Mouse (Mus musculus): Measurements from ENCODE around the gene Alx3. TPM values are rescaled to one million over a fixed set of nuclear protein-coding genes. Genes with fewer than 3 reads are reported as not detected.

The Alx3 gene
- total and polyA plus RNA-seq, 2 experiments from 2014 or later, result 0.60 to 1.3 TPM

DNA sequence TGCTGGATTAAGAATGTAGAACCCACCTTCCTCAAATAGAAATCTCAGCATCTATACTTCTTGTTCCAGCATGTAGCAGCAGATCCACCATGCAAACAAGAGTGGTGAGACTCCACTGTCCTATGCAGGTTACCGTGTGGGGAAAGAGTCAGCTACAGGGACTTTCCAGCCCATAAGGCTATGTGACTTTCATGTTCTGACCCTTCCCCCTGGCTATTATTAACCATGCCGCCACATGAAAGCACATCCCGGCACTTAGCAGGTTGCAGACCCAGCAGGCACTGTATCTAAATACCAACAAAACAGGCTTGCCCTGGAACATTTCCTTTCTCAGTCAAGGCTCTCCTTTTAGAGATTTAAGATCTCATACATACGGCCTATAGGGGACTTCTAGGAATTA lies 16.6 kb downstream of the Alx3 start:
- DNase-seq (ENCODE audit: low spot score) (no peak), ATAC-seq (ENCODE audit: low FRiP score) (no peak)
- no peak overlapping the region for H3K4me3 ChIP-seq (ENCODE audit: low read depth, low read length)
- H3K27ac ChIP-seq (ENCODE audit: low read depth, low read length), result no peak overlapping the region
- no peaks in the 10 kb centered on the region for H3K27me3 ChIP-seq (ENCODE audit: insufficient read depth, low read length)
- 61% methylated on average over 4 of the region's 4 CpGs for WGBS
- TF ChIP-seq CTCF (IDR thresholded peaks at IDR 0.05), result no peak
- no peaks in the 10 kb centered on the region for H3K4me1 ChIP-seq (ENCODE audit: insufficient read depth, low read length)
- peaks cover 50% of the 10 kb centered on the region for H3K36me3 ChIP-seq (ENCODE audit: insufficient read depth, low read length)
- H3K9ac ChIP-seq (replicated peaks; ENCODE audit: low read length, poor library complexity, severe bottlenecking), result no peak overlapping the region
- no peaks in the 10 kb centered on the region for H3K9me3 ChIP-seq (ENCODE audit: low read length)
- H3K4me2 ChIP-seq (ENCODE audit: low read depth, low read length, poor library complexity, severe bottlenecking), result no peak overlapping the region

DNA sequence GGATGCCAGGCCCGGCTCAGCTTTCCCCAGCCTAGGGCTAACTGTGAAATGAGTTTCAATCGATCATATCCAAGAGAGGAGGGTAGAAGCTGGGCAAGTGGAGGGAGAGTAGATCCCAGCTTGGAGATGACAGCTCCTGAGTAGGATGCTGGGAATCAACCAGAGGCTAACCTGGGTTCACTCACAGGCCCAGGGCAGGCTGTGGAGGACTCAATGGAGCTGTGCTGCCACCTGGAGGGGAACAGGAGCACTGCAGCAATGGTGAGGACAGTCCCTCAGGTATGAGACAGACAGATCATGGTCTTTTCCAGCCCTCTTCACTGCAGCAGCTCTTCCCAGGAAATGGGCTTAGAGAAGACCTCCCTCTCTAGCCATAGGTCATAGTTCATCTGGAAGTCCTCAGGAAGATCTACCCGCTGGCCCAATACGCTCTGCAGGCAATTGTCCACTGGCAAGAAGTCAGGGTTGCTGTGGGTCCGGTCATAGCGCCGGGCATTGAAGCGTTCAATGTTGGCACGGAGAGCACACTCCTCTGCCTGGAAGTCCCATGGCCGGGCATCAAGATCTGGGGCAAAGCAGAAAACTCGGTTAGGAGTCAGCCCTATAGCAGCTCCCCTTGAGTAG lies 18.2 kb downstream of the Alx3 start:
- Histone ChIP-seq H3K27me3 (ENCODE audit: insufficient read depth, low read length) (no peaks in the 10 kb centered on the region), H3K4me3 (ENCODE audit: low read depth, low read length) (no peak overlapping the region), H3K36me3 (ENCODE audit: insufficient read depth, low read length) (peaks cover 66% of the 10 kb centered on the region), H3K4me2 (ENCODE audit: low read depth, low read length, poor library complexity, severe bottlenecking) (no peak overlapping the region), H3K4me1 (ENCODE audit: insufficient read depth, low read length) (no peaks in the 10 kb centered on the region), H3K27ac (ENCODE audit: low read depth, low read length) (no peak overlapping the region), H3K9me3 (ENCODE audit: low read length) (no peaks in the 10 kb centered on the region), H3K9ac (replicated peaks; ENCODE audit: low read length, poor library complexity, severe bottlenecking) (no peak overlapping the region)
- WGBS, result 87% methylated on average over 11 of the region's 11 CpGs
- DNase-seq (ENCODE audit: low spot score) (peak; percentile 72), ATAC-seq (ENCODE audit: low FRiP score) (peak; percentile 64)
- peak; percentile 92 for TF ChIP-seq CTCF (IDR thresholded peaks at IDR 0.05)

DNA sequence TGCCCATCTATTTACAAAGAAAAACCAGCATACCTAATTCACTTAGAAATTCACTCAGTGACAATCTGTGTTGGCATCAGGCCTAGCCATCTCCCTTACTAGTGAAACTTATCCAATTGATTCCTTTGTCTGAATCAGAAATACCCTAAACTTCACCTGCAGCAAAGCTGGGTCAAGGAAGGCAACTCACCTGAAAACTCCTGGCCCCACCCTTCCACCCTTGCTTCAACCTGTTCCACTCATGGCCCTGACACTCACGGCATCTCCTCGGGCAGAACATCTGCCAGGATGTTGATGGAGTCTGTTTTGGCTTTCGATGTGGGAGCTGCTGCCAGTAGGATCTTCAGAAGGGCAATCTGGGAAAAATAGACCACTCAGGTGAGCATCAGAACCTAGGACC lies 23.0 kb downstream of the Alx3 start:
- 93% methylated on average over 3 of the region's 3 CpGs for WGBS

DNA sequence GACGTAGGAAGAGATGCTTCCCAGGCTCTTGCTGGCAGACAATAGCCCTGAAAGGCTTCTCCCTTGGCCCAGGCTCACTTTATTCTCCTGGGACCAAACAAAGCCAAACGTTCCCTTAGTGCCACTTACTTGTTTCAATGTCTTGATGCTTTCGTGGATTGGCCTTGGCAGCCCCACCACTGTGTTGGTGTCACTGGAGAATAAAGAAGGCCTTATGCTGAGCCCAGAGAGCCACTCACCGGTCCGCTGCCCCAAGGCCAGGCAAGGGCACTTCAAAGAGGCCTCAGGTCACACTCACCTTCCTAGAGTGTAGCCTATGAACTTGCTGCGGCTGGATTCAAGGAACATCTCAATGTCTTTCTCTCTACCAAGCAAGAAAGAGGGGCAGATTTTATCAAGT lies 25.1 kb downstream of the Alx3 start:
- no peak for DNase-seq (ENCODE audit: low spot score)
- 90% methylated on average over 6 of the region's 6 CpGs for WGBS
- no peak for TF ChIP-seq CTCF (IDR thresholded peaks at IDR 0.05)

More for the DNA sequence above, 23.0 kb downstream of the Alx3 start:
- DNase-seq (ENCODE audit: low spot score) (no peak), ATAC-seq (ENCODE audit: low FRiP score) (no peak)
- H3K4me1 ChIP-seq (ENCODE audit: insufficient read depth, low read length), result no peaks in the 10 kb centered on the region
- no peak for TF ChIP-seq CTCF (IDR thresholded peaks at IDR 0.05)
- H3K36me3 ChIP-seq (ENCODE audit: insufficient read depth, low read length), result peaks cover 92% of the 10 kb centered on the region
- no peak overlapping the region for H3K4me3 ChIP-seq (ENCODE audit: low read depth, low read length)
- no peaks in the 10 kb centered on the region for H3K27me3 ChIP-seq (ENCODE audit: insufficient read depth, low read length)
- H3K27ac ChIP-seq (ENCODE audit: low read depth, low read length), result no peak overlapping the region
- no peak overlapping the region for H3K4me2 ChIP-seq (ENCODE audit: low read depth, low read length, poor library complexity, severe bottlenecking)
- H3K9me3 ChIP-seq (ENCODE audit: low read length), result no peaks in the 10 kb centered on the region
- H3K9ac ChIP-seq (replicated peaks; ENCODE audit: low read length, poor library complexity, severe bottlenecking), result no peak overlapping the region

DNA sequence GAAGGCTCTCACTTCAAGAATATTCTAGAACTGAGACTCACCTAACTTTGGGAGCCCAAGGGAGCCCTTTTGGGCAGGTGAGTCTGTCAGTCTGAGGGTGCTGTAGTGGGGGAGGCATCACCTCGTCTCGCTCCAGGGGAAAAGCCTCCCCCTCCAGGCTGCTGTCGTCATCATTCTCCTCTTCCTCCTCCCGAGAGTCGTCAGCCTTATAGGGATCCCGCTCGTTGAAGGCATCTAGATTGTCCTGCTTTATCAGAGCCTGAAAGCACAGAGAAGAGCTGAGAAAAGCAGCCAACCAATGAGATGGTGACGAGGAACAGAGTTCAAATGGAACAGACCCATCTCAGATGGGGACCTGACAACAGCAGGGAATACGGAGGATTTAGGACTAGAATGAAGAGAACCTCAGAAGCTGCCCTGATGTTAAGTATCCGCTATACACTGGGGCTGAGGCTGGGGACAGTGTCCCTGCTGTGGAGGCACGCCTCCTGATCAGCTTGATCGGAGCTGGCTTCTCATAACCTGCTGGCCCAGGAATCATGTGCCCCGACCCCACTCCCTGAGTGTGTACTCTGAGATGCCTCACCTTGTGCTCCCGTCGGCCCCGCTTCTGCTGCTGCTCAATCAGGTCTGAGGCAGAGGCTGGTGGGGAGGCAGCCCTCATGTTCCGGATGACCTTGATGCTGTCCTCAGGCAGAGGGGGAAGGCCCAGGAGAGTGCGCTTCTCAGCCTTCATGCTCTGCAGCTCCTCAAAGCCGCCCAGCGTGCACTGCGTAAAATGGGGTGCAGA lies 26.6 kb downstream of the Alx3 start:
- Histone ChIP-seq H3K27ac (ENCODE audit: low read depth, low read length) (no peak overlapping the region), H3K27me3 (ENCODE audit: insufficient read depth, low read length) (no peaks in the 10 kb centered on the region), H3K4me1 (ENCODE audit: insufficient read depth, low read length) (no peaks in the 10 kb centered on the region), H3K9ac (replicated peaks; ENCODE audit: low read length, poor library complexity, severe bottlenecking) (no peak overlapping the region), H3K36me3 (ENCODE audit: insufficient read depth, low read length) (peaks cover 93% of the 10 kb centered on the region), H3K9me3 (ENCODE audit: low read length) (no peaks in the 10 kb centered on the region), H3K4me3 (ENCODE audit: low read depth, low read length) (no peak overlapping the region), H3K4me2 (ENCODE audit: low read depth, low read length, poor library complexity, severe bottlenecking) (no peak overlapping the region)
- TF ChIP-seq CTCF (IDR thresholded peaks at IDR 0.05), result no peak
- 88% methylated on average over 21 of the region's 21 CpGs for WGBS
- DNase-seq (ENCODE audit: low spot score) (no peak), ATAC-seq (ENCODE audit: low FRiP score) (no peak)

More for the DNA sequence above, 25.1 kb downstream of the Alx3 start:
- ATAC-seq (ENCODE audit: low FRiP score), result no peak
- no peak overlapping the region for H3K4me2 ChIP-seq (ENCODE audit: low read depth, low read length, poor library complexity, severe bottlenecking)
- no peak overlapping the region for H3K4me3 ChIP-seq (ENCODE audit: low read depth, low read length)
- no peak overlapping the region for H3K27ac ChIP-seq (ENCODE audit: low read depth, low read length)
- no peak overlapping the region for H3K9ac ChIP-seq (replicated peaks; ENCODE audit: low read length, poor library complexity, severe bottlenecking)
- H3K36me3 ChIP-seq (ENCODE audit: insufficient read depth, low read length), result peaks cover 93% of the 10 kb centered on the region
- no peaks in the 10 kb centered on the region for H3K9me3 ChIP-seq (ENCODE audit: low read length)
- no peaks in the 10 kb centered on the region for H3K27me3 ChIP-seq (ENCODE audit: insufficient read depth, low read length)
- H3K4me1 ChIP-seq (ENCODE audit: insufficient read depth, low read length), result no peaks in the 10 kb centered on the region

DNA sequence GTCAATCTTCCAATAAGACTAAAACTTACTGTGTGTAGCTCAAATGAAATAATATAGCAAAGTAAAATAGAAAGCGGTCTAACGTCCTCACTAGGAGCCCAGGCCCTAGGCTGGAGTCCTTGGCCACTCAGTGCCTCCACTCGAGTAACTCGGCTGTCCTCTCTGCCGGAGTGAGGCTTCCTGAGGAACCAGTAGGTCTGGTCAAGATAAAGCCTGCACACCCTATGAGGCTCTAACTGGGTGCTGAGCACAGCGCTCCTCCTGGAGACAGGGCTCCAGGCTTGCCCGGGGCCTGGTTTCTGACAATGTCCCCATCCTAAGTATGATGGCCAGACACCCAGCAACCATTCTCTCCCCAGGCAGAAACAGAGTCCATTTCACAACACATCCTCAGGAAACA lies 27.7 kb downstream of the Alx3 start:
- H3K9ac ChIP-seq (replicated peaks; ENCODE audit: low read length, poor library complexity, severe bottlenecking), result no peak overlapping the region
- no peak for TF ChIP-seq CTCF (IDR thresholded peaks at IDR 0.05)

More for the DNA sequence above, 27.7 kb downstream of the Alx3 start:
- WGBS, result 96% methylated on average over 7 of the region's 7 CpGs
- Histone ChIP-seq H3K4me1 (ENCODE audit: insufficient read depth, low read length) (no peaks in the 10 kb centered on the region), H3K27ac (ENCODE audit: low read depth, low read length) (no peak overlapping the region), H3K27me3 (ENCODE audit: insufficient read depth, low read length) (no peaks in the 10 kb centered on the region), H3K36me3 (ENCODE audit: insufficient read depth, low read length) (peaks cover 93% of the 10 kb centered on the region), H3K4me3 (ENCODE audit: low read depth, low read length) (no peak overlapping the region), H3K4me2 (ENCODE audit: low read depth, low read length, poor library complexity, severe bottlenecking) (no peak overlapping the region), H3K9me3 (ENCODE audit: low read length) (no peaks in the 10 kb centered on the region)
- no peak for ATAC-seq (ENCODE audit: low FRiP score)
- DNase-seq (ENCODE audit: low spot score), result no peak

All from midbrain, postnatal 0 days (tissue).